Mouse (Mus musculus) midbrain, embryonic 16.5 days (tissue): ENCODE results near the gene Gm136. TPM values are rescaled to one million over a fixed set of nuclear protein-coding genes. Genes with fewer than 3 reads are reported as not detected.

Experiments
- ATAC-seq: fragments of 200-750 bp; cut with Nextera tagmentation; 2 replicates; pipeline ENCODE4 v1.8.0; 2017; ENCODE audit warnings: moderate TSS enrichment
- H3K27ac ChIP-seq: fragments of 300-500 bp; sonication (generic); 2 replicates; pipeline ENCODE4 v1.5.1; 2014; ENCODE audit warnings: mild to moderate bottlenecking, low read length, mixed read lengths
- H3K27me3 ChIP-seq: fragments of 300-500 bp; sonication (generic); 2 replicates; pipeline ENCODE4 v1.6.1; 2014; ENCODE audit warnings: low read depth, low read length, mixed read lengths; ENCODE audit not compliant: control insufficient read depth, insufficient read depth
- H3K36me3 ChIP-seq: fragments of 300-500 bp; sonication (generic); 2 replicates; pipeline ENCODE4 v1.6.1; 2014; ENCODE audit warnings: mild to moderate bottlenecking, low read length, moderate library complexity, mixed read lengths; ENCODE audit not compliant: control insufficient read depth, insufficient read depth
- H3K4me1 ChIP-seq: fragments of 300-500 bp; sonication (generic); 2 replicates; pipeline ENCODE4 v1.6.1; 2014; ENCODE audit warnings: mild to moderate bottlenecking, low read length, mixed read lengths; ENCODE audit not compliant: control insufficient read depth, insufficient read depth
- H3K4me2 ChIP-seq: fragments of 300-500 bp; sonication (generic); 2 replicates; pipeline ENCODE4 v1.6.1; 2014; ENCODE audit warnings: mild to moderate bottlenecking, low read length, mixed read lengths
- H3K4me3 ChIP-seq: fragments of 300-500 bp; sonication (generic); 2 replicates; pipeline ENCODE4 v1.5.1; 2014; ENCODE audit warnings: low read depth, mild to moderate bottlenecking, low read length, moderate library complexity, mixed read lengths
- H3K9ac ChIP-seq: fragments of 300-500 bp; sonication (generic); 2 replicates; pipeline ENCODE4 v1.6.1; 2014; ENCODE audit warnings: low read depth, low read length, mixed read lengths
- H3K9me3 ChIP-seq: fragments of 300-500 bp; sonication (generic); replicated peaks from 2 replicates; pipeline ENCODE4 v1.6.1; 2014; ENCODE audit warnings: mild to moderate bottlenecking, low read length, mixed read lengths; ENCODE audit not compliant: control insufficient read depth, poor library complexity, severe bottlenecking
- WGBS: fragments of 180-500 bp; shearing (Covaris S2); extraction: QIAGEN DNeasy Blood & Tissue Kit; methylation state at CpG from one replicate; pipeline ENCODE4 v1.1.7; 2014; 5-methylcytosine and 5-hydroxymethylcytosine counted together
- polyA plus RNA-seq: library from polyadenylated mRNA; unstranded; fragments of >200 nt; fragmentation: Nextera tagmentation; extraction: Ambion mirVana; gene quantifications from 2 replicates; pipeline ENCODE4 v1.2.1, GENCODE M21; 2015

Gm136 gene
- polyA plus RNA-seq = not detected in 2 replicates

GRCm38 (mm10) chr4:34756163-34756562 lies at the start of gene Gm136:
Gm136 (minus strand) TSS chr4:34756263.
- ATAC-seq = no peak
- WGBS = 79% methylated on average over 1 of the region's 1 CpGs
- no peaks in the 10 kb centered on the region for H3K4me1 ChIP-seq

DNA sequence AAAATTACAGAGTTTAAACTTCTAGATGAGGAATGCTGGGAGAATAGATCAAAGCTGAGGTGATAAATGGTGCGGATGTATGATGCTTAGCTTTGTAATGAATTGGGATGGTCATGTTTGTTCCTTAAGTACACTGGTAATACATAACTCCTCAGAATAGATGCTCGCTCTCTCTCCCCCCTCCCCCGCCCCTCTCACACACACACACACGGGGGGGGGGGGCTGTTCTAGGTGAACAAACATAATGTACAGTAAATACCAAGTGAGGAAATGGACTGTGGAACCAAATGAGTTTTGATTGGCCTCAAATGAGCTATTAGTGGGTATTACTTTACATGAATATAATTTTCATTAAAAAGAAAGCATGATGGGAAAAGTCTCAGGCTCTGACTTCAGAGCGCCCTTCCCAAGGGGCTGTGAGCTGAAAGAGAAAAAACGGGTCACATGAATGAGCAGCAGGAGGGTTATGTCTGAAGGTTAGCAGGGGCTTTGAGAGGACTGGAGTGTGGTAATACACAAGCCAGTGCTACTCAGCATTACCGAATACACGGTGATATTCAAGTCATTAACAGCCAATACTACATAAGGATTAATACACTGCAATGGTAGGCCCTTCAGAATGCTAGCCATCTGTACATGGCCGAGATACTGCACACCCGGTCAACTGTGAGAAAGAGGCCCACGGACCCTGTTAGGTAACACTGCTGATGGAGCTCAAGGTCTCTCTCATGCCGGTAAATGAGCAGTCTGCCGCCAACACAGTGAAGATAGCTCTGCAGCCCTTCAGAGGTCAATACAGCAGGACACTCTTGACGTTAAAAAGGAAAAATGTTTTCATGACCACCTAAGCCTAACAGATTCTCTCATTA lies 45.3 kb upstream of the Gm136 start:
- 88% methylated on average over 12 of the region's 14 CpGs for WGBS
- Histone ChIP-seq H3K9me3 (no peaks in the 10 kb centered on the region), H3K27me3 (no peaks in the 10 kb centered on the region), H3K4me1 (no peaks in the 10 kb centered on the region), H3K36me3 (peaks cover 8% of the 10 kb centered on the region), H3K4me2 (no peak overlapping the region), H3K27ac (no peak overlapping the region), H3K9ac (no peak overlapping the region), H3K4me3 (no peak overlapping the region)
- no peak for ATAC-seq

More at GRCm38 (mm10) chr4:34756163-34756562, at the start of gene Gm136:
- H3K9ac ChIP-seq = no peak within 1 kb of the TSS
- no peak within 1 kb of the TSS for H3K4me3 ChIP-seq
- H3K27me3 ChIP-seq = no peaks in the 10 kb centered on the region
- no peak within 1 kb of the TSS for H3K4me2 ChIP-seq
- H3K36me3 ChIP-seq = no peaks in the 10 kb centered on the region
- H3K9me3 ChIP-seq = no peaks in the 10 kb centered on the region
- no peak within 1 kb of the TSS for H3K27ac ChIP-seq

GRCm38 (mm10) chr4:34798005-34798404 lies 41.9 kb upstream of the Gm136 start:
- Histone ChIP-seq H3K4me1 (no peaks in the 10 kb centered on the region), H3K9me3 (no peaks in the 10 kb centered on the region), H3K4me2 (no peak overlapping the region), H3K27me3 (no peaks in the 10 kb centered on the region), H3K27ac (no peak overlapping the region), H3K36me3 (no peaks in the 10 kb centered on the region), H3K4me3 (no peak overlapping the region), H3K9ac (no peak overlapping the region)
- ATAC-seq = no peak
- 91% methylated on average over 2 of the region's 2 CpGs for WGBS

- no peak for ATAC-seq
- H3K36me3 ChIP-seq = no peaks in the 10 kb centered on the region
- H3K9ac ChIP-seq = no peak overlapping the region
- no peaks in the 10 kb centered on the region for H3K27me3 ChIP-seq
- no peak overlapping the region for H3K4me2 ChIP-seq
- H3K27ac ChIP-seq = no peak overlapping the region
- H3K4me3 ChIP-seq = no peak overlapping the region
- H3K4me1 ChIP-seq = no peaks in the 10 kb centered on the region
- no peaks in the 10 kb centered on the region for H3K9me3 ChIP-seq
- 89% methylated on average over 8 of the region's 8 CpGs for whole genome bisulfite sequencing
Observed at GRCm38 (mm10) chr4:34797294-34797983, 41.4 kb upstream of the Gm136 start.

GRCm38 (mm10) chr4:34796294-34796693 lies 40.2 kb upstream of the Gm136 start:
- no peak overlapping the region for H3K9ac ChIP-seq
- ATAC-seq = peak; percentile 47; the same call in 1 of the 2 replicates
- H3K27ac ChIP-seq = no peak overlapping the region
- no peaks in the 10 kb centered on the region for H3K36me3 ChIP-seq
- no peaks in the 10 kb centered on the region for H3K4me1 ChIP-seq
- no peaks in the 10 kb centered on the region for H3K27me3 ChIP-seq
- H3K9me3 ChIP-seq = no peaks in the 10 kb centered on the region
- H3K4me3 ChIP-seq = no peak overlapping the region
- no peak overlapping the region for H3K4me2 ChIP-seq
- WGBS = 80% methylated on average over 5 of the region's 5 CpGs

DNA sequence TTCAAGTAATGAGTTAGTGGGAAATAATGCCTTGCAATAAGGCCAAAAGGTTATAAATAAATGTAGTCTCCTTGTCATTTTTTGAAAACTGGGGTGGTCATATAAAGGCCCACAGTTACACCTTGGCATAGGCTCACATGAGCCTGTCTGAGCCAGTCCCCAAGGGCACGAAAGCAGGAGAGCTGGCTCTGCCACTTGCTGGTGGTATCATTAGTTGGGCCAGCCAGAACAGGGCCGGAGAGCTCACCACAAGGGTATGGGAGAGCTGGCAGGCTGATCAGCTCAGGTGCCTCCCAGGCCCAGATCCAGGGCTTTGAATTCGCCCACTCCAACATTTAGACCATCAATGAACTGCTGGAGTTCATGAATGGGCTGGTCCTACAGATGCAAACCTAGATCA lies 30.4 kb upstream of the Gm136 start:
- ATAC-seq = no peak
- Histone ChIP-seq H3K4me1 (no peaks in the 10 kb centered on the region), H3K4me3 (no peak overlapping the region), H3K9ac (no peak overlapping the region), H3K27me3 (no peaks in the 10 kb centered on the region), H3K27ac (no peak overlapping the region), H3K4me2 (no peak overlapping the region), H3K9me3 (no peaks in the 10 kb centered on the region), H3K36me3 (no peaks in the 10 kb centered on the region)
- 83% methylated on average over 3 of the region's 3 CpGs for WGBS

DNA sequence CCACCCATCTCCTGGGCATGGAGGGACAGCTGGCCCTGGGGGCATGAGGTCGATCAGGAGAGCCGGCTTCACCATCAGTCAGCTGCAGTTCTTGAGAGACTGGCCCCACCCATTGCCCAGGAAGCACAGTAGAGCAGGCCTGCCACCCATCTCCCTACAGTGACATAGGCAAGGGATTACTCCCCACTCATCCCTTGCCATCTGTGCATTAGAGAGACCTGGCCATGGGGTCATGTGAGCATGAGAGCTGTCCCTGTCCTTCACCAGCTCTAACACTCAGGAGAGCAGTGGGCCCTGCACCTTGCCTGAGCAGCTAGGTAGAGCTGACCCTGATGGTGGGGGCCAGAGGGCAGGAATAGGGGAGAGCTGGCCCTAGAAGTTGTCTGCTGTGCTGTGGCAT lies 29.6 kb upstream of the Gm136 start:
- no peaks in the 10 kb centered on the region for H3K27me3 ChIP-seq
- no peaks in the 10 kb centered on the region for H3K36me3 ChIP-seq
- H3K9me3 ChIP-seq = no peaks in the 10 kb centered on the region
- H3K27ac ChIP-seq = no peak overlapping the region
- no peak overlapping the region for H3K4me2 ChIP-seq
- no peak for ATAC-seq
- no peak overlapping the region for H3K4me3 ChIP-seq
- no peak overlapping the region for H3K9ac ChIP-seq
- no peaks in the 10 kb centered on the region for H3K4me1 ChIP-seq
- 79% methylated on average over 2 of the region's 2 CpGs for WGBS

DNA sequence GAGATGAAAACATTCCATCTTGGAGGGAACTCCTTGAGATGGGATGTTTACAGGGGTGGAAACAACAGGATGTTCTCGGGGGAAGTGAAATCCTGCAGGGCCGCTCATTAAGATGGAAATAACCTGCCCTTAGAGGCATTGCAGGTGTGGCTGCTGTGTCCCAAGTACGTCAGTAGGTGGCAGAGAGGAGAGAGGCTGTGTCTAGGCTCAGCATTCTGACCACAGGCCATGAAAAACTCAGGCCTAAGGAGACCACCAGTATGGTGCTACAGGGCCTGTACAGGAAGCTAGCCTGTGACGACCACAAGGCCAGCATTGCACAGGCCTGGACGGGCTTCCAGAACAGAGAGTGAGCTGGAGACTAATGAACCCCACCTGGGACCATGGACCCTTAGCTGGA lies 28.8 kb upstream of the Gm136 start:
- H3K4me1 ChIP-seq = no peaks in the 10 kb centered on the region
- no peak overlapping the region for H3K4me2 ChIP-seq
- no peak overlapping the region for H3K4me3 ChIP-seq
- no peak overlapping the region for H3K9ac ChIP-seq
- WGBS = 61% methylated on average over 5 of the region's 5 CpGs
- no peaks in the 10 kb centered on the region for H3K36me3 ChIP-seq
- H3K9me3 ChIP-seq = no peaks in the 10 kb centered on the region
- no peaks in the 10 kb centered on the region for H3K27me3 ChIP-seq
- H3K27ac ChIP-seq = no peak overlapping the region
- no peak for ATAC-seq

DNA sequence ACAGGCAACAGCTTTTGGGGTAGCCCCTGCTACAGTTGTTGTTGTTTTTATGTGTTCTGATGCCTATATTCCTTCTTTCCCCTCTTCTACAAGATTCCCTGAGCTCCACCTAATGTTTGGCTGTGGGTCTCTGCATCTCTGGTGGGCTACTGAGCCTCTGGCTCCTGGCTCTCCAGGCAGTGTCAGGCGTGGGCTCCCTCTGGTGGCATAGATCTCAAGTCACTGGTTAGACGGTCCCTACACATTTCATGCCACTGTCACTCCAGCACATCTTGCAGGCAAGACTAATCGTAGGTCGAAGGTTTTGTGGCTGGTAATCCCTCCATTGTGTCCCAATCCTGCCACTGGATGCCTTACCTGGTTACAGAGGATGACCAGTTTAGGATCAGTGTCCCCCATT lies 26.7 kb upstream of the Gm136 start:
- Histone ChIP-seq H3K27me3 (no peaks in the 10 kb centered on the region), H3K9me3 (no peaks in the 10 kb centered on the region), H3K27ac (no peak overlapping the region), H3K9ac (no peak overlapping the region), H3K4me3 (no peak overlapping the region), H3K36me3 (no peaks in the 10 kb centered on the region), H3K4me2 (no peak overlapping the region), H3K4me1 (peaks cover 2% of the 10 kb centered on the region; the same call in 1 of the 2 replicates)
- ATAC-seq = no peak
- 19% methylated on average over 4 of the region's 4 CpGs for WGBS
